Mouse (Mus musculus) midbrain, embryonic 11.5 days (tissue): Measurements from ENCODE around the gene Zfp747. TPM values are rescaled to one million over a fixed set of nuclear protein-coding genes. Genes with fewer than 3 reads are reported as not detected.
"Not testable (repeated sequence)": the region's sequence is repeated elsewhere in the genome, so short reads cannot be mapped to it uniquely, and the experiment has no call there.

Experiments
- ATAC-seq: fragments of 200-750 bp; cut with Nextera tagmentation; 2 replicates; pipeline ENCODE4 v1.8.0; 2017; ENCODE audit warnings: moderate TSS enrichment, moderate library complexity; ENCODE audit not compliant: low FRiP score
- DNase-seq: peaks from one replicate; pipeline ENCODE4 v3.0.0; 2015; ENCODE audit warnings: low spot score; ENCODE audit errors: missing footprints
- H3K27ac ChIP-seq: fragments of 300-500 bp; sonication (generic); 2 replicates; pipeline ENCODE4 v1.5.1; 2014; ENCODE audit warnings: low read depth, low read length
- H3K27me3 ChIP-seq: fragments of 300-500 bp; sonication (generic); 2 replicates; pipeline ENCODE4 v1.6.1; 2014; ENCODE audit warnings: mild to moderate bottlenecking, low read length, moderate library complexity, mixed read lengths; ENCODE audit not compliant: control insufficient read depth, insufficient read depth
- H3K36me3 ChIP-seq: fragments of 300-500 bp; sonication (generic); 2 replicates; pipeline ENCODE4 v1.6.1; 2014; ENCODE audit warnings: mild to moderate bottlenecking, low read length, moderate library complexity, mixed read lengths; ENCODE audit not compliant: control insufficient read depth, insufficient read depth
- H3K4me1 ChIP-seq: fragments of 300-500 bp; sonication (generic); 2 replicates; pipeline ENCODE4 v1.6.1; 2014; ENCODE audit warnings: low read length; ENCODE audit not compliant: control insufficient read depth, insufficient read depth
- H3K4me2 ChIP-seq: fragments of 300-500 bp; sonication (generic); 2 replicates; pipeline ENCODE4 v1.6.1; 2014; ENCODE audit warnings: mild to moderate bottlenecking, moderate library complexity
- H3K4me3 ChIP-seq: fragments of 300-500 bp; sonication (generic); 2 replicates; pipeline ENCODE4 v1.5.1; 2014; ENCODE audit warnings: low read depth, low read length
- H3K9ac ChIP-seq: fragments of 300-500 bp; sonication (generic); 2 replicates; pipeline ENCODE4 v1.6.1; 2014; ENCODE audit warnings: low read length
- H3K9me3 ChIP-seq: fragments of 300-500 bp; sonication (generic); 2 replicates; pipeline ENCODE4 v1.6.1; 2016; ENCODE audit warnings: low read length; ENCODE audit not compliant: control insufficient read depth
- WGBS: fragments of 180-500 bp; shearing (Covaris S2); extraction: QIAGEN DNeasy Blood & Tissue Kit; methylation state at CpG from one replicate; pipeline ENCODE4 v1.1.7; 2014; 5-methylcytosine and 5-hydroxymethylcytosine counted together
- polyA plus RNA-seq: library from polyadenylated mRNA; unstranded; fragments of >200 nt; fragmentation: Nextera tagmentation; extraction: Ambion mirVana; gene quantifications from 2 replicates; pipeline ENCODE4 v1.2.1, GENCODE M21; 2014

Gene Zfp747
- polyA plus RNA-seq, 1 experiment from 2014 or later: 6.5 TPM

GRCm38 (mm10) chr7:127344371-127344770, 31.5 kb downstream of the Zfp747 start:
- H3K4me3 ChIP-seq: peak overlapping the region; percentile 94
- ATAC-seq (no peak), DNase-seq (peak; percentile 51)
- no peak overlapping the region for H3K27ac ChIP-seq
- no peaks in the 10 kb centered on the region for H3K9me3 ChIP-seq
- no peaks in the 10 kb centered on the region for H3K36me3 ChIP-seq
- no peaks in the 10 kb centered on the region for H3K27me3 ChIP-seq
- peak overlapping the region; percentile 88 for H3K4me2 ChIP-seq
- H3K4me1 ChIP-seq: peaks cover 13% of the 10 kb centered on the region
- 88% methylated on average over 8 of the region's 8 CpGs for WGBS
- peak overlapping the region; percentile 92 for H3K9ac ChIP-seq

- no peak overlapping the region for H3K27ac ChIP-seq
- no peak overlapping the region for H3K4me2 ChIP-seq
- H3K9ac ChIP-seq: no peak overlapping the region
- DNase-seq (peak; percentile 71), ATAC-seq (no peak)
- H3K4me1 ChIP-seq: peaks cover 13% of the 10 kb centered on the region
- no peaks in the 10 kb centered on the region for H3K36me3 ChIP-seq
- H3K4me3 ChIP-seq: no peak overlapping the region
- H3K27me3 ChIP-seq: no peaks in the 10 kb centered on the region
- WGBS: 95% methylated on average over 38 of the region's 38 CpGs
- no peaks in the 10 kb centered on the region for H3K9me3 ChIP-seq
Measured at GRCm38 (mm10) chr7:127343351-127344019, 32.4 kb downstream of the Zfp747 start.

DNA sequence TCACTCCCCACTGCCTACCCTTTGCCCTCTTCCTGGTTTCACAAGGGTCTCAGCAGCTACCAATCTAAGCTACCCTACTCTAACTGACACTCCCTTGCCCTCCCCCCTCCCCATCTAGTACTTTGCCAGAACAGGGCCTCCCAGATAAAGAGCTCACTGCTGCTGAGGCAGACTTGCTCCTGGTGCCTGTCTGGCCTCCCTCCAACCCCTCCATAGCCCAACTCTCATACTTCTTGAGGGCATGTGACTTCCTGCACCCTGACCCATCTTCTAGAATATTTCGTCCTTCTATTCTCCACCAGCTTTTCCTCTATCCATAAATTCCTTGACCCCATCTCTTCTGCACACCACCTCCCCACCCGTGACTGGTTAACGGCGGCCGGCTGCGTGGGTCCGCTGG, 33.0 kb downstream of the Zfp747 start:
- DNase-seq (no peak), ATAC-seq (no peak)
- Histone ChIP-seq H3K9ac (no peak overlapping the region), H3K27ac (no peak overlapping the region), H3K36me3 (no peaks in the 10 kb centered on the region), H3K4me2 (no peak overlapping the region), H3K27me3 (no peaks in the 10 kb centered on the region), H3K9me3 (no peaks in the 10 kb centered on the region), H3K4me3 (no peak overlapping the region), H3K4me1 (peaks cover 13% of the 10 kb centered on the region)
- WGBS: 96% methylated on average over 7 of the region's 7 CpGs

- no peak for ATAC-seq
Measured at GRCm38 (mm10) chr7:127342332-127342731, 33.5 kb downstream of the Zfp747 start.

GRCm38 (mm10) chr7:127341861-127342260, 34.0 kb downstream of the Zfp747 start:
- H3K27me3 ChIP-seq, H3K9me3 ChIP-seq, H3K9ac ChIP-seq, H3K4me3 ChIP-seq, ATAC-seq, H3K27ac ChIP-seq, H3K4me2 ChIP-seq, H3K36me3 ChIP-seq: not testable (repeated sequence)
- DNase-seq: peak; percentile 28
- 91% methylated on average over 6 of the region's 6 CpGs for WGBS
- H3K4me1 ChIP-seq: peaks cover 13% of the 10 kb centered on the region

More at GRCm38 (mm10) chr7:127342332-127342731, 33.5 kb downstream of the Zfp747 start:
- peaks cover 13% of the 10 kb centered on the region for H3K4me1 ChIP-seq
- no peak overlapping the region for H3K9ac ChIP-seq
- H3K27me3 ChIP-seq: no peaks in the 10 kb centered on the region
- DNase-seq: peak; percentile 26
- H3K4me2 ChIP-seq: no peak overlapping the region
- no peaks in the 10 kb centered on the region for H3K9me3 ChIP-seq
- H3K36me3 ChIP-seq: no peaks in the 10 kb centered on the region
- no peak overlapping the region for H3K4me3 ChIP-seq
- no peak overlapping the region for H3K27ac ChIP-seq
- 67% methylated on average over 4 of the region's 4 CpGs for WGBS

GRCm38 (mm10) chr7:127341356-127341755, 34.5 kb downstream of the Zfp747 start:
- no peak for ATAC-seq
- Histone ChIP-seq H3K9ac (no peak overlapping the region), H3K36me3 (no peaks in the 10 kb centered on the region), H3K4me3 (no peak overlapping the region), H3K4me2 (no peak overlapping the region), H3K27me3 (no peaks in the 10 kb centered on the region), H3K27ac (no peak overlapping the region), H3K9me3 (no peaks in the 10 kb centered on the region), H3K4me1 (peaks cover 9% of the 10 kb centered on the region)
- peak; percentile 79 for DNase-seq
- WGBS: 97% methylated on average over 8 of the region's 8 CpGs

DNA sequence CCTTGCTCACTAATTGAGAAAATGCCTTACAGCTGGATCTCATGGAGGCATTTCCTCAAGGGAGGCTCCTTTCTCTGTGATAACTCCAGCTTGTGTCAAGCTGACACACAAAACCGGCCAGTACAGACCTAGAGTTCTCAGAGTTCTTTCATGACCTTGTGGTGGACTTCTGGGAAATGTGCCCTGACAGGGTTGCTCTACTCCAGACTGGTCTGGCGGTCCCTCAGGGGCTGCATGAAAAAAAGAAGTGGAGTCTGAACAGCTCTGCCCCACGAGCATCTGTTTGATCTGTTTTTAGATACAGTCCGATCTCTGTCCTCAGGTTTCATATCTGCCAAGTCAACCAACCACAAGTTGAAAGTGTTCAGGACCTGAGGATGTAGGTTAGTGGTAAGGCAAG, 38.2 kb downstream of the Zfp747 start:
- H3K4me2 ChIP-seq: no peak overlapping the region
- no peak overlapping the region for H3K27ac ChIP-seq
- DNase-seq (no peak), ATAC-seq (no peak)
- H3K4me1 ChIP-seq: no peaks in the 10 kb centered on the region
- H3K36me3 ChIP-seq: no peaks in the 10 kb centered on the region
- no peaks in the 10 kb centered on the region for H3K27me3 ChIP-seq
- H3K4me3 ChIP-seq: no peak overlapping the region
- H3K9ac ChIP-seq: no peak overlapping the region
- H3K9me3 ChIP-seq: no peaks in the 10 kb centered on the region
- WGBS: 79% methylated on average over 4 of the region's 4 CpGs

DNA sequence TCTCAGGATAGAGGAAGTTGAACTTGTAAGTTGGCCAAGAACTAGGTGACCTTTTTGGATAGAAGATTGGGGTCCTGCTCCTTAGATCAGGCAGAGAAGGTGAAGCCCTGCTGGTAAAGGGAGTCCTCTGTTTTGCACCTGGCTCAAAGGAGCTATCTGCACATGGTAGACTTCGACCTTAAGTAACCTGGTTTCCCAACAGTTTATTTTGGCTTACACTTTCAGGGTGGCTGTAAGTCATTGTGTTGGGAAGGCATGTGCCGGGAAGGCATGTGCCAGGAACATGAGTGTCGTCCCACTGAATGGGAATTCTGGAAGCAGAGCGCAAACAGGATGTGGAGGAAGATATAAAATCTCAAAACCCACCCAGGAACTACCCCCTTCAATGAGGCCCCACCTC, 40.2 kb downstream of the Zfp747 start:
- H3K4me2 ChIP-seq: no peak overlapping the region
- ATAC-seq (no peak), DNase-seq (no peak)
- no peaks in the 10 kb centered on the region for H3K4me1 ChIP-seq
- H3K4me3 ChIP-seq: no peak overlapping the region
- no peak overlapping the region for H3K27ac ChIP-seq
- no peaks in the 10 kb centered on the region for H3K27me3 ChIP-seq
- H3K9me3 ChIP-seq: no peaks in the 10 kb centered on the region
- WGBS: 93% methylated on average over 4 of the region's 4 CpGs
- no peak overlapping the region for H3K9ac ChIP-seq
- no peaks in the 10 kb centered on the region for H3K36me3 ChIP-seq

DNA sequence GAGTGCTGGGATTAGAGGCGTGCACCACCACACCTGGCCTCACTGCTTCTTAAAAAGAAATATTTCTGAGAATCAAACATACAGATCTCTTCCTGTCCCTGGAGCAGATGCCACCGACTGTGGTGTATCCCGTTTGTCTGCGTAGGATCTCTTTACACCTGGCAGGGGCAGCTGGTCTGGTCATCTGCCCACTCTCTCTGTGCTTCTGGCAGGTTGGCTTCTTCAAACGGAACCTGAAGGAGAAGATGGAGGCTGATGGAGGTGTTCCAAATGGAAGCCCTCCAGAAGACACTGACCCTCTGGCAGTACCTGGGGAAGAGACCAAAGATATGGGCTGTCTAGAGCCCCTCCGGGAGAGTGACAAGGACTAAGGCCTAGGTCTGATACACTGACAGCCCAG, 42.6 kb downstream of the Zfp747 start:
- ATAC-seq (no peak), DNase-seq (no peak)
- H3K4me3 ChIP-seq: no peak overlapping the region
- H3K9me3 ChIP-seq: no peaks in the 10 kb centered on the region
- no peak overlapping the region for H3K4me2 ChIP-seq
- H3K36me3 ChIP-seq: no peaks in the 10 kb centered on the region
- H3K27me3 ChIP-seq: no peaks in the 10 kb centered on the region
- 86% methylated on average over 6 of the region's 6 CpGs for WGBS
- no peak overlapping the region for H3K27ac ChIP-seq
- no peaks in the 10 kb centered on the region for H3K4me1 ChIP-seq
- no peak overlapping the region for H3K9ac ChIP-seq
